Mouse (Mus musculus) small intestine, adult 2 months (tissue): ENCODE data around the gene Strn4.

Source experiments
- CTCF ChIP-seq: fragments of 200-500 bp; IDR thresholded peaks from 2 replicates; pipeline ENCODE4 v1.5.1; 2012; ENCODE audit warnings: low read depth, mild to moderate bottlenecking, control low read depth, inconsistent platforms, low read length, moderate library complexity, mixed read lengths; ENCODE audit not compliant: insufficient replicate concordance, insufficient read length; ENCODE audit errors: extremely low read depth
- POLR2A ChIP-seq: fragments of 200-500 bp; IDR thresholded peaks from 2 replicates; pipeline ENCODE4 v1.6.1; 2012; ENCODE audit warnings: low read depth, mild to moderate bottlenecking, control low read depth, inconsistent platforms, low read length, moderate library complexity

GRCm38 (mm10) chr7:16846775-16847174, 31.1 kb downstream of the Strn4 start:
- TF ChIP-seq POLR2A (no peak), CTCF (no peak)
